In the genomic region with DNA sequence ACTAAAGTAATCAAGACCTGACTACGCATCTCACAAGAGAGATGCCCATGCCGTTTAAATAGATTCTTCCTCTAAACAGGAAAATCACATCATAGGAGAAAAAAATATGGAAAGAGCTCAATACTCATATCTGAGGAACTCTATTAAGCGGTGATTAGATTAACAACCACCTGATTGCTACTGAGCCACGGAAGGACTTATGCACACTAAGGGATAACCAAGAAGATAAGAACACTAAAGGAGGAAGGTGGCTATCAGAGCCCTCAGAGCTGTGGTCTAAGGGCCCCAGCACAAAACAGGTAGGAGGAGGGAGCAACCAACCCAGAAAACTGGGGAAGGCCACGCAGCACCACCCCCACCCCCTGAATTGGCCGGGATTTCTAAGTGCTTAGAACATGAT, we compare ENCODE assay signal across 1 mouse cellular context.
TF ChIP-seq lines count a peak whose summit lies in the region.

No protein-coding gene starts in this region.

TF ChIP-seq in MEL, 35 proteins besides CTCF, POLR2A, EP300 and RAD21 (continued from another document):
- peak; percentile 86 for TF ChIP-seq RCOR1 (IDR thresholded peaks at IDR 0.05; ENCODE audit: low read depth, low read length)
- no peak for TF ChIP-seq MEF2A (IDR thresholded peaks at IDR 0.05; ENCODE audit: extremely low read depth, insufficient replicate concordance, low read depth, low read length, poor library complexity, severe bottlenecking)
- 0 out of 2 replicates have a peak, but pooled peaks have one; percentile 23 for TF ChIP-seq MAFK (IDR thresholded peaks at IDR 0.05; ENCODE audit: borderline replicate concordance, low read depth, low read length)
- TF ChIP-seq HCFC1 (IDR thresholded peaks at IDR 0.05; ENCODE audit: low read depth, low read length), result no peak
- 0 out of 2 replicates have a peak, but pooled peaks have one; percentile 46 for TF ChIP-seq SIN3A (IDR thresholded peaks at IDR 0.05; ENCODE audit: low read length)
- TF ChIP-seq ETS1 (IDR thresholded peaks at IDR 0.05; ENCODE audit: low read depth, low read length), result peak; percentile 53; the same call in 1 of the 2 replicates
- TF ChIP-seq GATA1 (IDR thresholded peaks at IDR 0.05; ENCODE audit: low read depth, low read length), result peak; percentile 85
- peak; percentile 38; the same call in 1 of the 2 replicates for TF ChIP-seq ZNF384 (IDR thresholded peaks at IDR 0.05; ENCODE audit: low read depth, low read length)
- TF ChIP-seq USF2 (IDR thresholded peaks at IDR 0.05; ENCODE audit: borderline replicate concordance in 1 of 2, insufficient read depth in 1 of 2, low read depth in 1 of 2, low read length in 2 of 2), result no peak
